Mouse (Mus musculus): Measurements from ENCODE around the gene Krt8. TPM values are rescaled to one million over a fixed set of nuclear protein-coding genes. Genes with fewer than 3 reads are reported as not detected.

Gene Krt8
- polyA plus RNA-seq, 2 experiments: 7.9 to 19.8 TPM

DNA sequence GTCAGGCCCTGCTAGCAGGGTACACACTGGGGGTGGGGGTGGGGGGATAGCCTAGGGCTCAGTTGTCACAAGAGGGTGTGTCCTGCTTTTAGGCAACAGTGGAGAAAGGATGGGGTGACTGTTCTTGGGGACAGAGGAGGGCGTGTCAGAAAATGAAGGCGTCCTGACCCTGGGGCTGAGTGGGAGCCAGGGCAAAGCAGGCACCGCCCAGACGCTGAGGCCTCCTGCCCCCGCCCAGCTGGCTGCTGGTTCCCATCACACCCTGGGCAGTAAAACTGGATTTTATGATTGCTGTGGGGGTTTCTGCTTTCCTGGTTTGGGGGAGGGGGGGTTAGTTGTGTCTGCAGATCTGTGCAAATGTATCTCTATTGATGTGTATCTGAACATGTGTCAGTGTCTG, 28.3 kb downstream of the Krt8 start:
- Histone ChIP-seq H3K27ac (replicated peaks; ENCODE audit: low read depth, low read length) (peak overlapping the region; percentile 80), H3K9me3 (ENCODE audit: control insufficient read depth, low read length) (no peaks in the 10 kb centered on the region), H3K4me2 (replicated peaks; ENCODE audit: low read depth, low read length, severe bottlenecking) (no peak overlapping the region), H3K9ac (ENCODE audit: low read depth, low read length, severe bottlenecking) (peak overlapping the region; percentile 25; the same call in 1 of the 2 replicates), H3K27me3 (ENCODE audit: control insufficient read depth, insufficient read depth, low read length) (no peaks in the 10 kb centered on the region), H3K36me3 (ENCODE audit: control insufficient read depth, insufficient read depth, low read length) (no peaks in the 10 kb centered on the region), H3K4me3 (replicated peaks; ENCODE audit: low read length) (no peak overlapping the region), H3K4me1 (ENCODE audit: control insufficient read depth, insufficient read depth, low read length) (peaks cover 39% of the 10 kb centered on the region)
- ATAC-seq (ENCODE audit: low FRiP score, low read depth) (peak; percentile 50; the same call in 1 of the 2 replicates), DNase-seq (ENCODE audit: low spot score) (peak; percentile 77)
- WGBS: 3% methylated on average over 5 of the region's 5 CpGs
- TF ChIP-seq POLR2A (IDR thresholded peaks at IDR 0.05; ENCODE audit: borderline replicate concordance, extremely low read depth, insufficient read depth, insufficient read length): no peak

DNA sequence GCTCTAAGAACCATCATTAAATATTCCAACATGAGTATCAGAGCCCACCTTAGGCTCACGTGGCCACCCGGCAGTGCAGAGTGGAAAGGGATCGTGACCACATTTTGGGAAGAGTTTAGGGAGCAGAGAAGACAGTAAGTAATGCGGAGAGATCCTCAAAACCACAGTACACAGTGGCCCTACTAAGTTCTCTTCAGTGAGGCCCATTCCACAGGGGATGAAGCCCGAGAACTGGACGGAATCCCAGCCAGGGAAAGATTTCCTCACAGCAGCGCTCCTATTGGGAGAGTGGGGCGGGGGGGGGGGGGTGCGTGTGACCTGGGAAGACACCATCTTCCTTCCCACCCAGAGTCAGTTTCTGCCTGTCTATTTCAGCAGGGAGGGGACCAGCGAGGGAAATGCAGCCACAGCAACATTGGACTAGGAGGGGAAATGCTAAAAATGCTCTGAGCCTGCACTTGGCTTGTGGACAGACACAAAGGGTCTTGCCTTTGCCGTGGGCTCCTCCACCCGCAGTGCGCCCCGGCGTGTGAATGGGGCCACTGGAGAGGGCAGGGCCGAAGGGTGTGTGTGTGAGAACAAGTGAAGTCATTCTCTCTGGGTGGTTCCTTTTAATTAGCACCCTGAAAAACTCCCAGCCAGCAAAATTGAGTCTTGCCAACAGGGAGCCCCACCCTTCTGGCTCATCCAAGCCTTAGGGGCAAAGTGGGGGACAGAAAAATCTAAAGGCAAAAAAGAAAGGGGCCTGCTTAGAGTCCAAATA, 30.0 kb downstream of the Krt8 start:
- 51% methylated on average over 16 of the region's 16 CpGs for WGBS
- Histone ChIP-seq H3K27me3 (ENCODE audit: control insufficient read depth, insufficient read depth, low read length) (no peaks in the 10 kb centered on the region), H3K9ac (ENCODE audit: low read depth, low read length, severe bottlenecking) (no peak overlapping the region), H3K4me2 (replicated peaks; ENCODE audit: low read depth, low read length, severe bottlenecking) (no peak overlapping the region), H3K4me3 (replicated peaks; ENCODE audit: low read length) (no peak overlapping the region), H3K4me1 (ENCODE audit: control insufficient read depth, insufficient read depth, low read length) (peaks cover 37% of the 10 kb centered on the region), H3K9me3 (ENCODE audit: control insufficient read depth, low read length) (no peaks in the 10 kb centered on the region), H3K36me3 (ENCODE audit: control insufficient read depth, insufficient read depth, low read length) (no peaks in the 10 kb centered on the region), H3K27ac (replicated peaks; ENCODE audit: low read depth, low read length) (no peak overlapping the region)
- TF ChIP-seq POLR2A (IDR thresholded peaks at IDR 0.05; ENCODE audit: borderline replicate concordance, extremely low read depth, insufficient read depth, insufficient read length): no peak
- DNase-seq (ENCODE audit: low spot score) (no peak), ATAC-seq (ENCODE audit: low FRiP score, low read depth) (no peak)

DNA sequence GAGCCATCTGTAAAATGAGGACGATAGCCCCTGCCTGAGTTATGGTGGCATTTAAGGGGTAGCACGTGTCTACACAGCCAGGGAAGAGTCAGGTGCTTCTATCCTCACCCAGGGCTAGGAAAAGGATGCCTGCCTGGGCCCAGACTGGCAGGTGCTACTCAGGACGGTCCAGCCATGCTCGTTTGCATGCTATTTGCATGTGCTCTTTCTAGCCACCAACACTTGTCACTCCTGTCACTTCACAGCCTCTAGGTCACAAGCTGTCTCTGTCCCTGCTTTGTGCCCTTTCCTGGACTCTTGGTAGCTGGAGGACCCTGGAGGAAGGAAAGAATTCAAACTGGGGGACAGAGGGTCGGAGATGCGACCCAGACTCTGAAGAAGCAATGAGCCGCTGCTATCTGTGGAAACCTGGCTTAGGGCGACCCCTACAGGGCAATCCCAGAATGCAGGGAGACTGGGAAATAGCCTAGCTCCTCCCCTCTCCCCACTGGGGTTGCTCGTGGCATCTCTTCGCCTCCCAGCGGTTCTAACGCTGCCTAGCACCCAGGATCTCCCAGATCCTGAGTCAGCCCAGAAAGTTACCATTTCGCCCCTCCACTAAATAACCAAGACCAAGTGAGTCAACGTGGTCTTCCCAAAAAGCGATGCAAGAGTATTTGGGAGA, 30.7 kb downstream of the Krt8 start:
- H3K9ac ChIP-seq (ENCODE audit: low read depth, low read length, severe bottlenecking): no peak overlapping the region
- WGBS: 12% methylated on average over 15 of the region's 15 CpGs
- no peak for TF ChIP-seq POLR2A (IDR thresholded peaks at IDR 0.05; ENCODE audit: borderline replicate concordance, extremely low read depth, insufficient read depth, insufficient read length)
- H3K4me1 ChIP-seq (ENCODE audit: control insufficient read depth, insufficient read depth, low read length): peaks cover 37% of the 10 kb centered on the region
- H3K27ac ChIP-seq (replicated peaks; ENCODE audit: low read depth, low read length): no peak overlapping the region
- peak; percentile 40; the same call in 1 of the 2 replicates for ATAC-seq (ENCODE audit: low FRiP score, low read depth)
- no peak overlapping the region for H3K4me2 ChIP-seq (replicated peaks; ENCODE audit: low read depth, low read length, severe bottlenecking)
- DNase-seq (ENCODE audit: low spot score): peak; percentile 93
- H3K4me3 ChIP-seq (replicated peaks; ENCODE audit: low read length): no peak overlapping the region
- no peaks in the 10 kb centered on the region for H3K36me3 ChIP-seq (ENCODE audit: control insufficient read depth, insufficient read depth, low read length)
- no peaks in the 10 kb centered on the region for H3K27me3 ChIP-seq (ENCODE audit: control insufficient read depth, insufficient read depth, low read length)
- no peaks in the 10 kb centered on the region for H3K9me3 ChIP-seq (ENCODE audit: control insufficient read depth, low read length)

DNA sequence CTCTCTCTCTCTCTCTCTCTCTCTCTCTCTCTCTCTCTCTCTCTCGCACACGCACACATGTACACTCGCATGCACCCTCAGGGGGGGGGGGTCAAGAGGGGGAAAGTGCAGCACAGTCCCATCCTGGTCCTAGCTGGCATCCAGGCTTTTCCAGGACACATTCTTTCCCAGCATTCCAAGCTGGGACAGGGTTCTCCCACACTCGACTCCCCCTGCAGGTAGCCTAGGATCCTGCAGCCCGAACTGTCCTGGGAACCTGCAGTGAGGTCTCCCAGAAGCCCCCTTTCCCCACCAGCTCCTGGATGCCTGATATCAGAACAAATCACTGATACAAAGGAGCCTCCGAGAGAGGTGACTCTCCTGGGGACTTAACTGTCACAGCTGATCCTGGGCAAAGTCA, 33.7 kb downstream of the Krt8 start:
- TF ChIP-seq POLR2A (IDR thresholded peaks at IDR 0.05; ENCODE audit: borderline replicate concordance, extremely low read depth, insufficient read depth, insufficient read length): no peak
- H3K36me3 ChIP-seq (ENCODE audit: control insufficient read depth, insufficient read depth, low read length): no peaks in the 10 kb centered on the region
- H3K4me1 ChIP-seq (ENCODE audit: control insufficient read depth, insufficient read depth, low read length): peaks cover 11% of the 10 kb centered on the region
- WGBS: 11% methylated on average over 3 of the region's 6 CpGs
- no peak overlapping the region for H3K27ac ChIP-seq (replicated peaks; ENCODE audit: low read depth, low read length)
- ATAC-seq (ENCODE audit: low FRiP score, low read depth): no peak
- DNase-seq (ENCODE audit: low spot score): peak; percentile 69
- no peak overlapping the region for H3K4me2 ChIP-seq (replicated peaks; ENCODE audit: low read depth, low read length, severe bottlenecking)
- no peaks in the 10 kb centered on the region for H3K27me3 ChIP-seq (ENCODE audit: control insufficient read depth, insufficient read depth, low read length)
- no peak overlapping the region for H3K9ac ChIP-seq (ENCODE audit: low read depth, low read length, severe bottlenecking)
- H3K4me3 ChIP-seq (replicated peaks; ENCODE audit: low read length): no peak overlapping the region
- no peaks in the 10 kb centered on the region for H3K9me3 ChIP-seq (ENCODE audit: control insufficient read depth, low read length)

DNA sequence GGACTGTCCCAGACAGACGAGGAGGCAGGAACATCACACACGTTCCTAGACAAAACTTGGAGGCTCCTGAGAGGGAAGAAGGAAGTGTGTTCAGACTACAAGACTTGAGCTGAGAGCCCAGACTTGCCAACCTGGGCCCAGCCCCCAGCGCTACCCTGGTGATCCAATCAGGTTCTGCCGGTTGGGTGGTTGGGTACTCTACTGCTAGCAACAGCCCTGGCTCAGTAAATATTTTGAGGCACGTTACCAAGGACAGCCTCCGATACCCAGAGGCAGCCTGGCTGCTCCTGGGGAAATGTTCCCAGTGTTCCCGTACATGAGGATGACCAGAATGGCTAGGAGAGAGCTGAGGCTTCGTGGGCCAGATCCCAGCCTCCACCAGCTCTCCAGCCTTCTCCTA, 37.5 kb downstream of the Krt8 start:
- TF ChIP-seq POLR2A (IDR thresholded peaks at IDR 0.05; ENCODE audit: borderline replicate concordance, extremely low read depth, insufficient read depth, insufficient read length): no peak
- no peaks in the 10 kb centered on the region for H3K36me3 ChIP-seq (ENCODE audit: control insufficient read depth, insufficient read depth, low read length)
- no peak overlapping the region for H3K27ac ChIP-seq (replicated peaks; ENCODE audit: low read depth, low read length)
- no peak for DNase-seq (ENCODE audit: low spot score)
- H3K9ac ChIP-seq (ENCODE audit: low read depth, low read length, severe bottlenecking): no peak overlapping the region
- ATAC-seq (ENCODE audit: low FRiP score, low read depth): no peak
- no peak overlapping the region for H3K4me2 ChIP-seq (replicated peaks; ENCODE audit: low read depth, low read length, severe bottlenecking)
- H3K27me3 ChIP-seq (ENCODE audit: control insufficient read depth, insufficient read depth, low read length): no peaks in the 10 kb centered on the region
- H3K4me1 ChIP-seq (ENCODE audit: control insufficient read depth, insufficient read depth, low read length): no peaks in the 10 kb centered on the region
- no peaks in the 10 kb centered on the region for H3K9me3 ChIP-seq (ENCODE audit: control insufficient read depth, low read length)
- 71% methylated on average over 8 of the region's 8 CpGs for WGBS
- no peak overlapping the region for H3K4me3 ChIP-seq (replicated peaks; ENCODE audit: low read length)

Data from limb, embryonic 14.5 days (tissue).